Mouse (Mus musculus): ENCODE data around the gene Lrrc3b.

The Lrrc3b gene

DNA sequence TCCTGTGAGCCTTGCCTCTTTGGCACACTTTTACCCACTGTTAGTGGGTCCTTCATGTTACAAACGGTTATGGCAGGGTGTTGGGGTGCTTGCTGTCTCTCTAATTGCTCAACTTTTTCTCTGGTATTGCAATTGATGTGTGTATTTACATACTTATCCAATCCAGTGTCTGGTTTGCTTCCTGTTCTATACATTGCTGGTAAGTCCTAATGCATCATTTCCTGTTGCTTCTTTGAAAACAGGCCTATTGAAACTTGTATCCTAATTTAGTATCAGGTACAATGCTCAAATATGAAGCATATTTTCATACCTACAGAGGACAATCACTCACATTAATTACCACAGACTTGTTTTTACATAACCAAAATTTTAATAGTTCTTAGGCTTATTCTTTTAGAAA, 107.4 kb downstream of the Lrrc3b start:
- DNase-seq (ENCODE audit: low spot score in 2 of 2), result no peak

DNA sequence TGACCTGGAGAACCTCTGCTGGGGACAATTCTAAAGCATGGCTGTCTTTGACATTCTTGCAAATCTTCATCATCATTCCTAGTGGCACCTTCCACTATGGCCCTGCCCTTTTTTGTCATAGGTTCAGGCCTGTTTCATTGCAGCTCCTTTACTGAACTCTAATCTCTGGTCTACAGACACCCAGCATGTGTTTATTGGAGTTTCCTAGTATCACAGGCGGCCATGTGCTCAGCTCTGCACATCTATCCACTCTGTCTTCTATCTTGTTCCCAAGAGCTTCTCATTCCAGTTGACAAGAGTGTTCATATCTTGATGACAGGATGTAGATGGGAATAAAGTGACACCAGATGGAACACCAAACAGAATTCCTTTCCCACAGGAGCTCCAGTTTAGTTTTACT, 108.6 kb downstream of the Lrrc3b start:
- no peak for DNase-seq (ENCODE audit: low spot score in 2 of 2)

- no peak for DNase-seq (ENCODE audit: low spot score in 2 of 2)
These were observed 112.9 kb downstream of the Lrrc3b start for GRCm38 (mm10) chr14:15325872-15326271.

- DNase-seq (ENCODE audit: low spot score in 2 of 2), result no peak
These were observed 116.2 kb downstream of the Lrrc3b start for GRCm38 (mm10) chr14:15322441-15323123.

DNA sequence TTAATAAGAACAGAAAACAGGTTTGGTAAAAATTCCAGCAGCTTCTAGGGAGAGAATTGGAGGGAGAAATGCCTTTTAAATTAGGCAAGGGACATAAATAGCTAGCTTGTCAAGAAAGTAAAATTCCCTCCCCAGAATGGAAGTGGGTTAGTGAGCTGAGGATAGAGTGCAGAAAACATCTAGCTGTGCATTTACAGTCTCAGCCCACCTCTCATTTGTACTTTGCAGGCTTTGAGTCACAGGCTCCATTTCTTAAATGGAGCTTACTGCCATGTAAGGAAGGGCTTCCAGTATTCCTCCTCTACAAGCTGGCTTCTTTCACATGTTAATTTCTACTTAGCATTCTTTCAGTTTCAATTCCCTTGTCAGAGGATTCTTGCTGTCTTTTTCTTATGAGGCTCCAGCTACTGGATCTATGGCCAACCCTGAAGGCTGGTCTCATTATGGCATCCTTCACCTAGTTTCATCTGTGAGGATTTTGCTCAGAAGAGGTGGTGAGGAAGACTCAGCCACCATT, 119.3 kb downstream of the Lrrc3b start:
- peak in 1 of 2 experiments; percentile 9 for DNase-seq (ENCODE audit: low spot score in 2 of 2)

DNA sequence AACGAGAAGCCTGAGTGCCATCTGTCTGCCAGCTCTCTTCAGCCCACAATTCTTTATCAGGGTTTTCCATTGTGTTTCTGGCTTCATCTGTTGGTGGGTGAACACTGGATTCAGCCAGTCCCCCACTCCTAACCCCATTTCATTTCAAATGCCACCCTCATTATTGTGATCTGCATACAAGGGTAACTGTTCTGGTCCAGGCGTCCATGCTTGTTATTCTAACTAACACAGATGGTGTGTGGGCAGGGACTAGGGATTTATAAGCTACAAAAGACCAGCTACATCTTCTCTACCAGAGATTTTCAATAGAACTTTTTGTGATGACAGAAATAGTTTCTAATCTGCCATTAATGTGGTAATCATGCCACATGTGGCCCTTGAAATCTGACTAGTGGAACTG, 130.2 kb downstream of the Lrrc3b start:
- peak; percentile 32 to 39 for DNase-seq (ENCODE audit: low spot score in 2 of 2)

Measured in right cerebral cortex, adult 2 months (tissue).